21 mouse cellular contexts compared by ENCODE assay signal in the genomic region with DNA sequence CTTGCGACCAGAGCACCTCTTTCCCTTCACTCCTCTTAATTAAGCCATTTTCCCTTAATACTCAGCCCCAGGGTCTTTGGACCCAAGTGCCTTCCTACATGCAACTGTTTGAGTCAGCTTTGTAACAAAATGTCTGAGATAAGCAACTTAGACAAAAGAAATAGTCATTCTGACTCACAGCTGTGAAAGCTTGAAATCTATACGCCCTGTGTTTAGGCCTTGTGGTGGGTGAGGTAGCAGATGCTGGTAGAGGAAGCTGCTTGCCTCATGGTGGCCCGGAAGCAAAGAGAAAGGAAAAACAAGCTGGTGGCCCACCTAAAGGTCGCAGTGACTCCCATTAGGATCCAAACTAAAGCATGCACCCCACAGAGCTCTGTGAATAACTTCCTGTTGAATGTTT.
DNase-seq lines count a peak whose midpoint lies in the region; ATAC-seq and TF ChIP-seq lines count a peak whose summit lies in the region.
"Had no signal": no experiment of that assay in that cellular context is flagged by ENCODE, and none has a peak within 500 bp of the region (broad histone marks: within the 10 kb centered on the region; RNA-seq: fewer than 3 reads in every experiment).

No protein-coding gene starts in this region.

- no peaks in the 10 kb centered on the region for H3K4me1 ChIP-seq in stomach, postnatal 0 days (replicated peaks; ENCODE audit: control insufficient read depth, insufficient read depth)
- H3K4me1 ChIP-seq in kidney, embryonic 15.5 days, result no peaks in the 10 kb centered on the region
- H3K4me1 ChIP-seq in midbrain, embryonic 13.5 days (replicated peaks), result peaks cover 3% of the 10 kb centered on the region
- H3K4me1 ChIP-seq: embryonic facial prominence, embryonic 12.5 days; forebrain, embryonic 13.5 days; forebrain, embryonic 15.5 days had no signal

- no peaks in the 10 kb centered on the region for H3K79me3 ChIP-seq in C2C12 (ENCODE audit: low read depth)

- no peak overlapping the region for H3K4me2 ChIP-seq in stomach, postnatal 0 days (replicated peaks; ENCODE audit: low read depth)
- no peak overlapping the region for H3K4me2 ChIP-seq in kidney, embryonic 15.5 days
- no peak overlapping the region for H3K4me2 ChIP-seq in midbrain, embryonic 13.5 days (replicated peaks)
- H3K4me2 ChIP-seq: embryonic facial prominence, embryonic 12.5 days; forebrain, embryonic 13.5 days; forebrain, embryonic 15.5 days had no signal

- no peaks in the 10 kb centered on the region for H3K27me3 ChIP-seq in C2C12 (ENCODE audit: control insufficient read depth, insufficient read depth, insufficient read length)
- no peaks in the 10 kb centered on the region for H3K27me3 ChIP-seq in stomach, postnatal 0 days (ENCODE audit: control insufficient read depth, insufficient read depth, low read length)
- 0 out of 2 replicates have a peak, but pooled peaks cover 3% of the 10 kb centered on the region for H3K27me3 ChIP-seq in kidney, embryonic 15.5 days
- H3K27me3 ChIP-seq in midbrain, embryonic 13.5 days, result no peaks in the 10 kb centered on the region
- H3K27me3 ChIP-seq: embryonic facial prominence, embryonic 12.5 days; forebrain, embryonic 13.5 days; forebrain, embryonic 15.5 days had no signal

- no peak overlapping the region for H3K27ac ChIP-seq in stomach, postnatal 0 days (replicated peaks)
- H3K27ac ChIP-seq in kidney, embryonic 15.5 days, result no peak overlapping the region
- no peak overlapping the region for H3K27ac ChIP-seq in midbrain, embryonic 13.5 days
- H3K27ac ChIP-seq: embryonic facial prominence, embryonic 10.5 days; embryonic facial prominence, embryonic 12.5 days; forebrain, embryonic 13.5 days; forebrain, embryonic 15.5 days had no signal

- peak; percentile 17 for DNase-seq in testis, postnatal 14 days (ENCODE audit: low spot score)
- no peak for DNase-seq in testis, postnatal 10 days (ENCODE audit: low spot score)
- peak; percentile 29 for DNase-seq in NIH3T3 (ENCODE audit: low read depth)
- no peak for DNase-seq in stomach, postnatal 0 days (ENCODE audit: low spot score)
- no peak for DNase-seq in ovary, postnatal 10 days (ENCODE audit: low spot score)
- DNase-seq: adrenal gland, postnatal 14 days; adrenal gland, postnatal 36 days; B cell, adult 2 months; cerebellum, adult 11-12 months; cerebellum, adult 2 months; cerebellum, adult 9-10 months; cerebellum, postnatal 10 days; cerebellum, postnatal 25 days; forebrain, postnatal 0 days had no signal

- no peaks in the 10 kb centered on the region for H3K9me3 ChIP-seq in stomach, postnatal 0 days (ENCODE audit: control insufficient read depth, low read length)
- H3K9me3 ChIP-seq in kidney, embryonic 15.5 days (replicated peaks), result no peaks in the 10 kb centered on the region
- H3K9me3 ChIP-seq in midbrain, embryonic 13.5 days, result no peaks in the 10 kb centered on the region
- H3K9me3 ChIP-seq: embryonic facial prominence, embryonic 10.5 days; embryonic facial prominence, embryonic 12.5 days; forebrain, embryonic 13.5 days; forebrain, embryonic 15.5 days had no signal

- no peak overlapping the region for H3ac ChIP-seq in C2C12 (ENCODE audit: control insufficient read depth, insufficient read length, low read depth)

- no peak overlapping the region for H3K9ac ChIP-seq in stomach, postnatal 0 days (ENCODE audit: low read length)
- no peak overlapping the region for H3K9ac ChIP-seq in kidney, embryonic 15.5 days
- no peak overlapping the region for H3K9ac ChIP-seq in midbrain, embryonic 13.5 days (replicated peaks)
- H3K9ac ChIP-seq: embryonic facial prominence, embryonic 12.5 days; forebrain, embryonic 13.5 days; forebrain, embryonic 15.5 days; forebrain, postnatal 0 days had no signal

- ATAC-seq in stomach, postnatal 0 days (ENCODE audit: low FRiP score, low TSS enrichment), result 0 out of 2 replicates have a peak, but pooled peaks have one; percentile 66
- ATAC-seq in kidney, embryonic 15.5 days (replicated peaks; ENCODE audit: low FRiP score), result no peak
- no peak for ATAC-seq in midbrain, embryonic 13.5 days
- ATAC-seq: forebrain, embryonic 13.5 days; forebrain, embryonic 15.5 days; forebrain, postnatal 0 days had no signal

- 49% methylated on average over 4 of the region's 4 CpGs for WGBS in stomach, postnatal 0 days
- WGBS in kidney, embryonic 15.5 days, result 69% methylated on average over 4 of the region's 4 CpGs
- WGBS in midbrain, embryonic 13.5 days, result 53% methylated on average over 4 of the region's 4 CpGs

- no peak for TF ChIP-seq CTCF in C2C12 (IDR thresholded peaks at IDR 0.05; ENCODE audit: control insufficient read depth, insufficient read depth, insufficient read length)
- TF ChIP-seq CTCF in stomach, postnatal 0 days (IDR thresholded peaks at IDR 0.05; ENCODE audit: low read depth), result no peak

- TF ChIP-seq EP300 in stomach, postnatal 0 days (optimal IDR thresholded peaks at IDR 0.05), result no peak

- H3K36me3 ChIP-seq in C2C12 (ENCODE audit: control insufficient read depth, insufficient read depth), result no peaks in the 10 kb centered on the region
- H3K36me3 ChIP-seq in stomach, postnatal 0 days (ENCODE audit: control insufficient read depth, insufficient read depth, low read length), result no peaks in the 10 kb centered on the region
- no peaks in the 10 kb centered on the region for H3K36me3 ChIP-seq in kidney, embryonic 15.5 days
- H3K36me3 ChIP-seq in midbrain, embryonic 13.5 days, result no peaks in the 10 kb centered on the region
- H3K36me3 ChIP-seq: embryonic facial prominence, embryonic 10.5 days; embryonic facial prominence, embryonic 12.5 days; forebrain, embryonic 15.5 days had no signal

- H3K4me3 ChIP-seq in C2C12 (ENCODE audit: insufficient read depth, poor library complexity, severe bottlenecking), result no peak overlapping the region
- no peak overlapping the region for H3K4me3 ChIP-seq in stomach, postnatal 0 days (ENCODE audit: low read depth, low read length)
- H3K4me3 ChIP-seq in kidney, embryonic 15.5 days (replicated peaks), result no peak overlapping the region
- H3K4me3 ChIP-seq in midbrain, embryonic 13.5 days (replicated peaks), result no peak overlapping the region
- H3K4me3 ChIP-seq: embryonic facial prominence, embryonic 10.5 days; embryonic facial prominence, embryonic 12.5 days; forebrain, embryonic 13.5 days; forebrain, embryonic 15.5 days had no signal

- no peaks in the 10 kb centered on the region for H3K79me2 ChIP-seq in C2C12 (ENCODE audit: control insufficient read depth, insufficient read depth)

TF ChIP-seq in C2C12, 6 proteins besides CTCF, POLR2A, EP300 and RAD21:
- TF ChIP-seq MYOD1 (IDR thresholded peaks at IDR 0.05; ENCODE audit: control insufficient read depth, insufficient read length, low read depth) (peak; percentile 50), USF1 (IDR thresholded peaks at IDR 0.05; ENCODE audit: low read depth) (no peak)

Comparison
In these comparisons a context has a peak if more than half of its experiments do, and no peak if none do; other contexts are left out.
1. DNase-seq: peak in testis, postnatal 14 days (single experiment) and NIH3T3 (single experiment); none in testis, postnatal 10 days (single experiment), stomach, postnatal 0 days (single experiment) and ovary, postnatal 10 days (single experiment).